Mouse (Mus musculus): Measurements from ENCODE around the gene Zcchc14. TPM values are rescaled to one million over a fixed set of nuclear protein-coding genes. Genes with fewer than 3 reads are reported as not detected.

Zcchc14 gene
- polyA plus RNA-seq (2012; fragmentation: generic; extraction: Trizol) = 10 to 100 TPM in 1 of 2 experiments, 1 to 10 TPM in 1; 2.1 to 16.5 TPM

DNA sequence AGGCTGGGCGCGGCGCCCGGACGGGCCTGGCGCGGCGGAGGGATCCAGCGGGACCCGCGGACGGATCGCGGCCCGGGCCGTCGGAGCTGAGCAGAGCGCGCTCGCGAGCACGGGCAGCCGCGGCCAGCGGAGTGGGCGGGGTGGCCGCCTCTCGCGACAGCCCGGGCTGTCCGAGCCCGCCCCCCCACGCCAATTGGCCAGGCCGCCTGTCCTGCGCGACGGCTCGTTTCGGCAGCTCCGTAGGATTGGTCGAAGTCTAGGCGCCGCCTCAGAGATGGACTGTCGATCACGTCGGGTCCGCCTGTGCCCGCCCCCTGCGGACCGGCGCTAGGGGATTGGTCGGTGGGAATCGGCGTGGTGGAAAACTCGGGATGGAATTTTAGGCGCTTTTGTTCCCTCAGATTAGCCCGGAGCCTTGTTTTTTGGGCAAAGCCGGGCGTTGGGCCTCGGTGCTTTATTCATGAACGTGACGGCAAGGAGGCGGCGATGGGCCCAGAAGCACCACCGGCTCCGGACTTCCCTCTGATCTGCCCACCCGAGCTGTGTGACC lies at the start of gene Zcchc14:
Zcchc14 (minus strand) TSS at position 128 of the 550 bp plus-strand sequence.

DNA sequence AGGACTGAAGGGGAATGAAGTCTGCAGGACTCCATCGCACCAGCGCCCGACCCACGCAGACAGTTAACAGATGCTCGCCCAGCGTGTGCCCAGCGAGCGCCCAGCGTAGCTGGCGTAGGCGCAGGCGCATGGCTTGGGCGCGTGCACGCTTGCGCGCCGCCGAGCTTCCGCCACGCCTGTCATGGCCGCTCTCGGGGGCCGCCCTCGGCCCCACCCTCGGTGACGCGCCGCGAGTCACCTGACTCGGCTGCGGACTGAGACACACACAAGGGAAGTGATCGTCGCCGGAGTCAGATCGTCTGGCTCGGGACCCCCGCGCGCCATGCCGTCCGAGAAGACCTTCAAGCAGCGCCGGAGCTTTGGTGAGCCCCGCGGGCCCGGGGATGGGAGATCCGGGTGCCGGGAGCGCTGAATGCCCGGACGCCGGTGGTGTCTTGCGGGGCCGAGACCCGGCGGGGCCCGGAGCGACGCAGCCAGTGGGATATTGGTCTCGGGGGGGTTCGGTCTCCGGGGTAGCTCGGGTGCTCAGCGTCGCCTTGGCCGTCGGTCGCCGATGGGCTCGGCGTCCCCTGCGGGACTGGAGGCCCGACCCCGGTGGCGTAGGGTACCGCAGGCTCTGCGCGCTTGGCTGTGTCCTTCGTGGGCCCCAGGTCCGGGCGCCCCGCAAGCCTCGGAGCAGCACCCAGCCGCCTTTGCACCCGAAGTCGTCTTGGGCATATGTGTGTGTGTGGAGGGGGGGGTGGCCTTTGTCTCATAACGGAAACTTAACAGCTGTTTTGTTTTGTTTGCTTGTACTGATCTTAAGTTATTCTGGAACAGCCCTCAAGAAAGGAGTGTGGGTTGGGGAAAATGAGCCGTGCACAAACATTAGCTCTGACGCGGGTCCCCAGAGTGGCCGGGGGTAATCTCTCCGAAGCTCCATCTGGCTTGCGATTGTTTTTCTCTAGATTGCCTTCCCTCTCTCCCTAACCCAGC lies 62.2 kb downstream of the Zcchc14 start, which contains the start of gene Map1lc3b:
Map1lc3b (plus strand) TSS at position 159 of the 975 bp plus-strand sequence.

DNA sequence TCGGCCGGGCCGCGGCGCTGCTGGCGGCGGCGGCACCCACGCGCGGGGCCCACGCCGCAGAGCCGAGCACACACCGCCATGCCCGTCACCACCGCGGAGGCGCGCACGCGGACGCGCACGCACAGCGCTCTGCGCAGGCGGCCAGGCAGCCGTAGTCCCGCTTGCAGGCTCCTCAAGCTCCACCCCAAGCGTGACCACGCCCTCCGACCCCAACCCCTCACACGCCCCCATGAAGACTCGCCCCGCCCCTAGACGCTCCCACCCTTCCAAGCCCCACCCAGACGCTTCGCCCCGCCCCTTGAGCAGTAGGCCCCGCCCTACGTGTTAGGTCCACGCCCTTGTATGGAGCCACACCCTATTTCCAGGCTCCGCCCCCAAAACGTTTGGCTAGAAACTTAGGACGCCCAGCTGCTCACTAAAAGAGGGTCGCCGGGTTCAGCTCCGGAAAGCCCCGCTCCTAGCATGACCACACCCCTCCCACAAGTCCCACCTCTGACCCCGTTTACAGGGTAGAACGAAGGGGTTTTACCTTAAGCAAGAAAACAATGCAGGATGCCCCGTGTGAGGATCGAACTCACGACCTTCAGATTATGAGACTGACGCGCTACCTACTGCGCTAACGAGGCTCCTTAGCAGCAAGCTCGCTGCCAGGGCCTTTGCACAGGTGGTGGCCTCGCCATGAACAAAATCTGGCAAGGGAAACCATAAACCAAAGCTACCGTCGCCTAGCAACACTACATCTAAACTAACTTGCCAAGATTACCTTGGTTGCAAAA lies 73.8 kb downstream of the Zcchc14 start, which contains the start of gene Fbxo31:
Fbxo31 (minus strand) TSS at position 131 of the 776 bp plus-strand sequence.

Other genes starting within 250 kb of the Zcchc14 start
- not detected for gene 1700018B08Rik, start 108.6 kb downstream of the Zcchc14 start, polyA plus RNA-seq (2012; fragmentation: generic; extraction: Trizol)
- 10 to 100 TPM; 10.3 to 28.1 TPM for gene Fbxo31, start 74.1 kb downstream of the Zcchc14 start, polyA plus RNA-seq (2012; fragmentation: generic; extraction: Trizol)
- gene Map1lc3b, start 62.5 kb downstream of the Zcchc14 start, polyA plus RNA-seq (2012; fragmentation: generic; extraction: Trizol) = 100 to 1,000 TPM; 129 to 210 TPM
- under 1 TPM in 1 of 2 experiments, not detected in 1; 0.05 TPM for gene Jph3, start 76.7 kb upstream of the Zcchc14 start, polyA plus RNA-seq (2012; fragmentation: generic; extraction: Trizol)
- 10 to 100 TPM; 29.7 to 63.6 TPM for gene Klhdc4, start 176.7 kb upstream of the Zcchc14 start, polyA plus RNA-seq (2012; fragmentation: generic; extraction: Trizol)

Measured in C3H10T1/2 (cell line).